Mouse (Mus musculus): ENCODE measurements around the gene Camta2. TPM values are rescaled to one million over a fixed set of nuclear protein-coding genes. Genes with fewer than 3 reads are reported as not detected.
A peak's percentile ranks its signal among the peaks of the same experiment; 100 is the strongest.

Camta2 gene
- polyA plus RNA-seq, 1 experiment: 22.6 TPM

- Histone ChIP-seq H3K27me3 (replicated peaks) (no peaks in the 10 kb centered on the region), H3K4me3 (replicated peaks) (peak overlapping the region; percentile 14), H3K9me3 (no peaks in the 10 kb centered on the region), H3K4me1 (peaks cover 65% of the 10 kb centered on the region), H3K36me3 (replicated peaks; ENCODE audit: low read length) (peaks cover 46% of the 10 kb centered on the region)
- TF ChIP-seq FLI1 (IDR thresholded peaks at IDR 0.05; ENCODE audit: low read length) (no peak), GATA1 (IDR thresholded peaks at IDR 0.05; ENCODE audit: borderline replicate concordance, low read length) (no peak)
Observed at GRCm38 (mm10) chr11:70657573-70657972, 30.3 kb downstream of the Camta2 start.

DNA sequence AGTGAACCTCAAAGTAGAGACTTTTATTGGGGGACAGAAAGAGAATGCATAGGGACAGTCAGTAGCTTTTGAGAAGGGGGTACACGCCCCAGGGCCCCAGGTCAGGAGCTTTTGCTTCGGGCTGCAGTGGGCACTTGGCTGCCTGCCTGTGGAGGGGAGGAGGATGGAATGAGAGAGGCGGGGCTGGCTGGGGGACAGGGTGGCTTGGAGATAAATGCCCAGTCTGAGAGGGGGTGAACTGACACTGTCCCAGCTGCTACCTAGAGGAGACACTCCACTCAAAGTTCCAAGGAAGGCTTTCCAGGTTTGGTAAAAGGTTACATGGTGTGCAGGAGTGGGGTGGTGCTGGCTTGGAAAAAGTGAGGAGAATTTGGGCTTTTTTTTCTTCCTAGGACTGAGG lies 30.9 kb downstream of the Camta2 start, which contains the start of gene Eno3:
Eno3 (plus strand) TSS at position 239 of the 400 bp plus-strand sequence.
- peaks cover 69% of the 10 kb centered on the region for H3K4me1 ChIP-seq
- peaks cover 46% of the 10 kb centered on the region for H3K36me3 ChIP-seq (replicated peaks; ENCODE audit: low read length)
- peak within 1 kb of the TSS; percentile 100 for H3K4me3 ChIP-seq (replicated peaks)
- no peaks in the 10 kb centered on the region for H3K27me3 ChIP-seq (replicated peaks)
- no peaks in the 10 kb centered on the region for H3K9me3 ChIP-seq
- TF ChIP-seq FLI1 (IDR thresholded peaks at IDR 0.05; ENCODE audit: low read length) (no peak), GATA1 (IDR thresholded peaks at IDR 0.05; ENCODE audit: borderline replicate concordance, low read length) (no peak)

- Histone ChIP-seq H3K4me1 (peaks cover 69% of the 10 kb centered on the region), H3K36me3 (replicated peaks; ENCODE audit: low read length) (peaks cover 46% of the 10 kb centered on the region), H3K9me3 (no peaks in the 10 kb centered on the region), H3K4me3 (replicated peaks) (peak overlapping the region; percentile 100), H3K27me3 (replicated peaks) (no peaks in the 10 kb centered on the region)
- TF ChIP-seq FLI1 (IDR thresholded peaks at IDR 0.05; ENCODE audit: low read length) (no peak), GATA1 (IDR thresholded peaks at IDR 0.05; ENCODE audit: borderline replicate concordance, low read length) (no peak)
Observed at GRCm38 (mm10) chr11:70656456-70656927, 31.4 kb downstream of the Camta2 start.

- no peaks in the 10 kb centered on the region for H3K27me3 ChIP-seq (replicated peaks)
- H3K9me3 ChIP-seq: no peaks in the 10 kb centered on the region
- H3K4me1 ChIP-seq: peaks cover 73% of the 10 kb centered on the region
- H3K36me3 ChIP-seq (replicated peaks; ENCODE audit: low read length): peaks cover 46% of the 10 kb centered on the region
- H3K4me3 ChIP-seq (replicated peaks): peak overlapping the region; percentile 100
- TF ChIP-seq FLI1 (IDR thresholded peaks at IDR 0.05; ENCODE audit: low read length): no peak
- TF ChIP-seq GATA1 (IDR thresholded peaks at IDR 0.05; ENCODE audit: borderline replicate concordance, low read length): no peak
Observed at GRCm38 (mm10) chr11:70655571-70656455, 32.1 kb downstream of the Camta2 start.

DNA sequence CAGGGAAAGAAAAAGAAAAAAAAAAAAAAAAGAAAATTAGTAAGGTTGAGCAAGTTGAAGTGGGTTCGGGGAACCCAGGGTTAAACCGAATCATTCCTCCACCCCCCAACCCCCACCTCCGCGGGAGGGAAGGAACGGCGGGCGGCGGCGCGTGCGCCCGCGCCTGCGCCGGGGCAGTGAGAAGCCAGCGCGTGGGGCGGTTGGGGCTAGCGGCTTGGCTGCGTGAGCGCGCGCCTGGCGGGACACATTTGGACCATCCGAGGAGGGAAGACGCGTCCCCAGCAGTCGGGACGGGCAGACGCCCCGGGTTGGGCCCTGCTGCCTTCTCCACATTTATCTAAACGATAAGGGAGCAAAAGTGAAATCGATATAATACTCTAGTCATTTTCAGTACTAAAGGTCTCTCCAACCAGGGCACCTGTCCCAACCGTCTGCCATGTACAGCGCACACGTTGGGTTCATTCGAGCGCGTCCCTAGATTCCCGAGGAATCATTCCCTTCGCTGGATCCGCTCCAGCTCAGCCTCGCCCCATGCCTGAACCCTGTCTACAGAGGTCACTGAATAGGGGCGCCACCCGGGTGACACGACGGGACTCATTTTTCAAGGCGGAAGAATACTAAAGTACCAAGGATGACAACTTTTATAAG lies 32.9 kb downstream of the Camta2 start:
- Histone ChIP-seq H3K4me1 (peaks cover 76% of the 10 kb centered on the region), H3K36me3 (replicated peaks; ENCODE audit: low read length) (peaks cover 48% of the 10 kb centered on the region)

DNA sequence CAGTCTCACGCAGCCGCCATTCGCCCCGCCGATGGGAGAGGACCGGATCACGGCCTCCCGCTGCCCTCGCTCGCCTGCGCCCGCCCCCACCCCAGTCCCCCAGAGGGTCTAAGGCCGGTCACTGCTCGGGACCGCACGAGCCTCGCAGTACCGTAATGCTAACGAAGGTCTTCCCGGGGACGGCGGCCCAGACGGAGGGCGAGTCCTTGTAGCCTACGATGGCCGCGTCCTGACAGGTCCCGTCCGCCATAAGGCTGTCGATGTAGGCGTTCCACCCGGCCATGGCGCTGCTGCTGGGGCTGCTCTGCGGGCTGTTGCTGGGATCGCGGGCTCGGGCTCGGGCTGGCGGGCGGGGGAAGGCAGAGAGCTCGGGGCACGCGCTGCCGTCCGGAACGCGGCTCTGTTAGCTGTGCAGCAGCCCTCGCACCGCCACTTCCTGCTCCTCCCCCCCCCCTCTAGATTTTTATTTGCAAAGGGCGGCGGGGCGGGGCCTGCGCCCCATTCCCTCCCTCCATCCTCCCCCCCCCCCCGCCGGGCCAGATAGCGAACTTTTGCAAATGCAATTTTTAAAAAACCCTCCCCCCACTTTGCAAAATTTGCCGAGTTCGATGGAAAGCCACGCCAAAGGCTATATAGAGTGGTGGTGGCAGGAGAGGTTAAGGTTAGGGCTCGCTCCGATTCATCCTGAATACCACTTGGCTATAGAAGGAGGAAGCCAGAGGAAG lies 33.5 kb downstream of the Camta2 start, which contains the start of gene Pfn1:
Pfn1 (minus strand) TSS at position 447 of the 725 bp plus-strand sequence.
- H3K4me3 ChIP-seq (replicated peaks): peak within 1 kb of the TSS; percentile 100
- no peaks in the 10 kb centered on the region for H3K9me3 ChIP-seq
- H3K27me3 ChIP-seq (replicated peaks): no peaks in the 10 kb centered on the region
- H3K36me3 ChIP-seq (replicated peaks; ENCODE audit: low read length): peaks cover 48% of the 10 kb centered on the region
- peaks cover 78% of the 10 kb centered on the region for H3K4me1 ChIP-seq
- TF ChIP-seq FLI1 (IDR thresholded peaks at IDR 0.05; ENCODE audit: low read length): no peak
- TF ChIP-seq GATA1 (IDR thresholded peaks at IDR 0.05; ENCODE audit: borderline replicate concordance, low read length): no peak

More for the DNA sequence above, 32.9 kb downstream of the Camta2 start:
- TF ChIP-seq FLI1 (IDR thresholded peaks at IDR 0.05; ENCODE audit: low read length): no peak
- TF ChIP-seq GATA1 (IDR thresholded peaks at IDR 0.05; ENCODE audit: borderline replicate concordance, low read length): no peak
- Histone ChIP-seq H3K9me3 (no peaks in the 10 kb centered on the region), H3K4me3 (replicated peaks) (peak overlapping the region; percentile 100), H3K27me3 (replicated peaks) (no peaks in the 10 kb centered on the region)

DNA sequence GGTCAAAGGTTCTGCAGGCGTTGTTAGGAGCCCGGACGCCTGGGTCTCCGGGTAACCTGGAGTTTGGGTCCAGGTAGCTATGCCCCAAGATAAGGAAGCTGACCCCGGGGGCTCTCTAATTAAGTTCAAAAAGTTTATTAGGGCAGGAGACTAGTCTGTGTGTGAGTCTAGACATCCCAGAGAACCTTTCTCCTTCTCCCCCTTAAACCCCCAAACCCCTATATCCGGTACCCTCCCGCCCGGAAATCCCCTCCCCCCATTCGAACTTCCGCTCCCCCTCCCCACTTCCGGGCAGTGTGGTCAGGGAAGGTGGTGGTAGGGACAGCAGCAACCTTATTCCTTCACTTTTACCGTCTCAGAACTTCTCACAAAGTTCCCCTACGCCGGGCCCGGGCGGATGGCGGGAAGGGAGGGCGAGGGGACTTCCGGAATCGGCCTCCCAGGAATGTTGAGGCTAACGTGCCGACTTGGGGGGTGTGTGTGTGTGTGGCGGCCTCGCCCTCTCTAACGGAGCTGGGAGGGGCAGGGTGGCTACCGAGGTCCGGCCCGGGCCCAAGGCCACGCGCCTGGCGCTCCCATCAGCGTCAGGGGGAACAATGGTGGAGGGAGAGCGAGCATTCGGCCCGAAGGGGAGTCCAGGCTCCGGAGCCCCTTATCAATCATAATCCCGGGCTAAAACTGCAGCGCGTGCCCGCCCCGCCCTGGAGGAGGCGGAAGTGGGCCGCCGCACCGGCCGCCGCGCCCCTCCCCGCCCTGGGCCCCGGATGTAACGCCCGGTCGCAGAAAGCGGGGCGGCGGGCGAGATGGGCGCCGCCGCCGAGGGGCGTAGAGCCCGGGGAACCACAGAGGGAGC lies 34.3 kb downstream of the Camta2 start:
- Histone ChIP-seq H3K27me3 (replicated peaks) (no peaks in the 10 kb centered on the region), H3K4me1 (peaks cover 78% of the 10 kb centered on the region), H3K4me3 (replicated peaks) (peak overlapping the region; percentile 100), H3K36me3 (replicated peaks; ENCODE audit: low read length) (peaks cover 50% of the 10 kb centered on the region), H3K9me3 (no peaks in the 10 kb centered on the region)
- 0 out of 2 replicates have a peak, but pooled peaks have one; percentile 50 for TF ChIP-seq FLI1 (IDR thresholded peaks at IDR 0.05; ENCODE audit: low read length)
- no peak for TF ChIP-seq GATA1 (IDR thresholded peaks at IDR 0.05; ENCODE audit: borderline replicate concordance, low read length)

DNA sequence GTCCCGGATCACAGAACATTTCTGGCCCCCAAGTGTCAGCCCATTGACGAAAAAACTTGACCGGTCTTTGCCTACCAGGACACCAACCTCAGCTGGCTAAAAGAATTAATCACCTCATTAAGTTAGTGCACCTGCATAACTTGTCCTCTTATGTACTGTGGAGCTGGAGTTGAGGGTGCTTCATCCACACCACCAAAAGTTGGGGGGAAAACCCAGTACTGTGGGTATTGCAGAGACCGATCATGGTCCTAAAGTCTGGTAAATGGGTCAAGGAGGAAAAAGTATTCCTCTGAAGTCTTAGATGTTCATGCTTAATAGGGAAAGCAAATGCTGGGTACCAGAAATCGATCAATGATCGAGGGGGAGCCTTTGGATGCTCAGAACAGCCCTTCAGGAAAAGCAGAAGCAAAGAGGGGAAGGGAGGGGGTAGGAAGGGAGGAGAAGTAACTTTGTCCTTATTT lies 35.0 kb downstream of the Camta2 start:
- TF ChIP-seq FLI1 (IDR thresholded peaks at IDR 0.05; ENCODE audit: low read length) (no peak), GATA1 (IDR thresholded peaks at IDR 0.05; ENCODE audit: borderline replicate concordance, low read length) (no peak)
- peaks cover 56% of the 10 kb centered on the region for H3K36me3 ChIP-seq (replicated peaks; ENCODE audit: low read length)
- no peaks in the 10 kb centered on the region for H3K9me3 ChIP-seq
- H3K4me3 ChIP-seq (replicated peaks): peak overlapping the region; percentile 100
- H3K27me3 ChIP-seq (replicated peaks): no peaks in the 10 kb centered on the region
- peaks cover 73% of the 10 kb centered on the region for H3K4me1 ChIP-seq

Data from megakaryocyte, embryonic 14.5 days (primary cell).